Mouse (Mus musculus): ENCODE data around the gene Adcy9.

The Adcy9 gene

GRCm38 (mm10) chr16:4316094-4316474 lies 104.2 kb downstream of the Adcy9 start:
- DNase-seq = peak; percentile 83 to 86

- no peak for DNase-seq
These were observed 104.8 kb downstream of the Adcy9 start for GRCm38 (mm10) chr16:4315352-4316093.

- DNase-seq = no peak
These were observed 105.4 kb downstream of the Adcy9 start for GRCm38 (mm10) chr16:4314891-4315290.

- no peak for DNase-seq
These were observed 108.3 kb downstream of the Adcy9 start for GRCm38 (mm10) chr16:4312018-4312417.

- no peak for DNase-seq
These were observed 108.7 kb downstream of the Adcy9 start for GRCm38 (mm10) chr16:4311608-4312007.

- no peak for DNase-seq
These were observed 112.5 kb downstream of the Adcy9 start for GRCm38 (mm10) chr16:4307795-4308194.

GRCm38 (mm10) chr16:4304176-4304922 lies 115.9 kb downstream of the Adcy9 start:
- DNase-seq = peak; percentile 45 to 66

GRCm38 (mm10) chr16:4303554-4303953 lies 116.7 kb downstream of the Adcy9 start:
- DNase-seq = no peak

GRCm38 (mm10) chr16:4300280-4300679 lies 120.0 kb downstream of the Adcy9 start:
- DNase-seq = no peak

- DNase-seq = no peak
These were observed 127.0 kb downstream of the Adcy9 start for GRCm38 (mm10) chr16:4293259-4293658.

GRCm38 (mm10) chr16:4289507-4289906 lies 130.8 kb downstream of the Adcy9 start:
- DNase-seq = peak in 1 of 2 experiments; percentile 9

- DNase-seq = peak in 1 of 2 experiments; percentile 16
These were observed 133.7 kb downstream of the Adcy9 start for GRCm38 (mm10) chr16:4286593-4286992.

- DNase-seq = peak in 1 of 2 experiments; percentile 61
These were observed 135.0 kb downstream of the Adcy9 start for GRCm38 (mm10) chr16:4285257-4285656.

GRCm38 (mm10) chr16:4283267-4283851 lies 136.9 kb downstream of the Adcy9 start:
- DNase-seq = no peak

- DNase-seq = no peak
These were observed 138.8 kb downstream of the Adcy9 start for GRCm38 (mm10) chr16:4281470-4281869.

GRCm38 (mm10) chr16:4280949-4281348 lies 139.3 kb downstream of the Adcy9 start:
- no peak for DNase-seq

- no peak for DNase-seq
These were observed 140.7 kb downstream of the Adcy9 start for GRCm38 (mm10) chr16:4279601-4280000.

GRCm38 (mm10) chr16:4276621-4277020 lies 143.7 kb downstream of the Adcy9 start:
- DNase-seq = no peak

GRCm38 (mm10) chr16:4276151-4276550 lies 144.1 kb downstream of the Adcy9 start:
- DNase-seq = no peak

- peak; percentile 84 to 90 for DNase-seq
These were observed 146.4 kb downstream of the Adcy9 start for GRCm38 (mm10) chr16:4273702-4274476.

- no peak for DNase-seq
These were observed 148.0 kb downstream of the Adcy9 start for GRCm38 (mm10) chr16:4272254-4272653.

- no peak for DNase-seq
These were observed 149.4 kb downstream of the Adcy9 start for GRCm38 (mm10) chr16:4270911-4271310.

Measured in kidney, postnatal 25 days (tissue).